Mouse (Mus musculus): ENCODE data around the gene Mok. TPM values are rescaled to one million over a fixed set of nuclear protein-coding genes. Genes with fewer than 3 reads are reported as not detected.
A peak's percentile ranks its signal among the peaks of the same experiment; 100 is the strongest.

The Mok gene
- total RNA-seq, 2 experiments from 2014 or later = 9.8 to 9.9 TPM

GRCm38 (mm10) chr12:110813132-110813531, 27.6 kb downstream of the Mok start:
- DNase-seq (ENCODE audit: low spot score in 2 of 2) = no peak

- no peak for DNase-seq (ENCODE audit: low spot score in 2 of 2)
Observed at GRCm38 (mm10) chr12:110808848-110809247, 31.9 kb downstream of the Mok start.

- no peak for DNase-seq (ENCODE audit: low spot score in 2 of 2)
Observed at GRCm38 (mm10) chr12:110808430-110808829, 32.3 kb downstream of the Mok start.

DNA sequence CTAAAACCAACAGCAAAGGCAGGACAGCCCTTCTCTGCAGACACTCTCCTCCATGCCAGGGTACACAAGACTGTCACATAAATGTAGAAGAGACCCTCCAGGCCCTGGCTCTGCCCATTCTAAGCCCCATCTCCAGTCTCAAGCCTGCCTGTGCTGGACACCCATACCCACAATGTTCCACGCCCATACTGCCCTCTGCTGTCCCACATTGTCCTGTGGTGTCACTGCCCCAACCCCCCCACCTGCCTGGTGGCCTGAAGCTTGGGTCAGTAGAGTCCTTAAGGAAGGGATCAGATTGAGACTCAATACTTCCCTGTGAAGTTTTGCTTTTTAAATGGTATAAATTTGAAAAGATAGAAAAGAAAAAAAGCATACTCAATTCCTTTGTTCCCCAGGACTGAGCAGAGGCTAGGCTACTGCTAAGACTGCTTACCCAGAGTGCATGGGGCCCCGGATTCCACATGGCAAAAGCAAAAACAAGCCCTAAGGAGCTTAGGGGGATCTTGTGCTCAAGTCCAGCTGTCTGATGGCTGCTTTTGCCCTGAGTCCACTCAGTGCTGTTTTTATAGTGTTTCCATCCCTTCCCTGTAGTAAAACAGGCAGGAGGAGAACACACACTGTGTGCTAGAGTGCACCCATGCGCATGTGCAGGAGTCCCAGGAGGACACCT, 34.3 kb downstream of the Mok start:
- peak in 1 of 2 experiments; percentile 51 for DNase-seq (ENCODE audit: low spot score in 2 of 2)

DNA sequence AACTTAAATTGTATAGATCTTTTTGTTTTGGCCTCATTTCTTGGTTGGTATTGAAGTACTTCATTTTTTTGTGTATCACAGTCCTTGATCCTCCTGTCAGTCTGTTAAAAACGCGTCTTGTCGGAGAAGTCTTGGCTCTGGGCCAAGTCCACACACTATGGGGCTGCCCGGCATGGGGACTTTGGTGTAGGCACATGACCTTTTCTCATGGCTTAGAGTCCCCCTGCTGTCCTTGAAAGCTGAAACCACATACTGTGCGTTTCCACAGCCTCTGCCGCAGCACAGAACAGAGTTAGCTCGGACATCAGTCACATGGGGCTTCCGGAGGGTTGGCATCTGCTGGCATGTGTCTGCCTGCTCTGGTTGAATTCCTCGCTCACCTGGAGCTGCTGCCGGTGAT, 36.5 kb downstream of the Mok start:
- DNase-seq (ENCODE audit: low spot score in 2 of 2) = peak in 1 of 2 experiments; percentile 33

GRCm38 (mm10) chr12:110802674-110803297, 38.0 kb downstream of the Mok start:
- DNase-seq (ENCODE audit: low spot score in 2 of 2) = no peak

- DNase-seq (ENCODE audit: low spot score in 2 of 2) = no peak
Observed at GRCm38 (mm10) chr12:110801876-110802464, 38.8 kb downstream of the Mok start.

GRCm38 (mm10) chr12:110799226-110799625, 41.5 kb downstream of the Mok start:
- DNase-seq (ENCODE audit: low spot score in 2 of 2) = no peak

DNA sequence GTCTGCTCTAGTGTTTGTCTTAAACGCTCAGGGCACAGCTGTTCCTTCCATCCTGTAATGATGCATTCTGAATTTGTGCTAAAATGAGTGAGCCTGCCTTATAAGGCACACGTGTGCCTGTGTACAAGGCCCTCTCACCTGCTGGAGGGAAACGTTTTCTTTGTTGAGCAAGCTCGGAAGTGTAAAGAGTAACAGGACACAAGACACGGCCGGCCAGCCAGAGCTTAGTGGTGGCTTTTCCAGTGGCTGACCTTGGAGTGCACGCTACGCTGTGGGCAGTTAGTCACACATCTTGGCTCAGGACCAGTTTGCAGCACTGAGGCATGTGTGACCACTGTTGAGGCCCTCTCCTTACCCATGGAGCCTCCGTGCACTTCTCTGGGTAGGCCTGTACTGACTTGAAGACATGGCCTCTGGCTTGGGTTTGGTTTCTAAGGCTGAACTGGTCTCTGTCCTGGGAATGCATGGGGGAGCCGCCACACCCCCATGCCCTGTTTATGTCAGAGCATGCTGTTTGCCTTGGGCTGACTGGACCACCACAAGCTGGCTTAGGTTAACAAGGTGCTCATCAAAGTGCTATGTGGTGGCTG, 42.8 kb downstream of the Mok start:
- DNase-seq (ENCODE audit: low spot score in 2 of 2) = no peak

GRCm38 (mm10) chr12:110797202-110797601, 43.5 kb downstream of the Mok start:
- DNase-seq (ENCODE audit: low spot score in 2 of 2) = no peak

- DNase-seq (ENCODE audit: low spot score in 2 of 2) = no peak
Observed at GRCm38 (mm10) chr12:110796748-110797147, 44.0 kb downstream of the Mok start.

DNA sequence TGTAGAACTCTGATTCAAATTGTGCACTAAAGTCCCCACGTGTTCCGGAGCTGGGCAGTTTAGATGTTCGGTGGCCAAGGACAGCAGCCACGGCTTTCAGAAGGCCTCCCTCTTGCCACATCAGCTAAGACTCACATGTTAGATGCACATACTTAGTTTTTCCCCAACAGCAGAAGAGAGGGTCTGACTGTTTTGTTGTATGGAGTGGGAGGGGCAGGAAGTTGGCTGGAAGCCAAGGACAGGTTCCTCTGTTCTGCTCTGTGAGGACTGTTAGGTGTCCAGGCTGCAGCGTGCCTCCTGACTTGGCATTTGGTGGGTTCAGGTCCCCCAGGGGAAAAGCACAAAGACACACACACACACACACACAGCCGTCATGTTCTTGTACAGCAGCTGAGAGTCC, 45.7 kb downstream of the Mok start:
- no peak for DNase-seq (ENCODE audit: low spot score in 2 of 2)

DNA sequence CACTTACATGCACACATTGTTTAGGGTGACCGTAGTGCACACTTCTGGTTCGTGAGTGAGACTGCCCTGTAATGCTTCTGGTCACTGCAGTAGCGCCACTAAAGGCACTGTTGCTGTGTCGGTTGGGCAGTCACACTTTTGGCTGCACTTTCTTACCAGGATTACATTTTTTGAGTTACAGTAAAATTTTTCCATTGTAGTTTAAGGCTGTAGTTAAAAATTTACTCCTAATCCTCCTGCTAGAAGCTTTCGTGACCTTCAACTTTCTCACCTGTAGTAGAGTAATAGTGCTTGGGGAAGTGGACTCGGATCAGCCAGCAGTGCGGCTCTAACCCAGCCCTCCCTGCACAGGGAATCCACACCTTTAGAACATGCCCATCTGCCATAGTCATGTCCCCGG, 49.7 kb downstream of the Mok start:
- no peak for DNase-seq (ENCODE audit: low spot score in 2 of 2)

DNA sequence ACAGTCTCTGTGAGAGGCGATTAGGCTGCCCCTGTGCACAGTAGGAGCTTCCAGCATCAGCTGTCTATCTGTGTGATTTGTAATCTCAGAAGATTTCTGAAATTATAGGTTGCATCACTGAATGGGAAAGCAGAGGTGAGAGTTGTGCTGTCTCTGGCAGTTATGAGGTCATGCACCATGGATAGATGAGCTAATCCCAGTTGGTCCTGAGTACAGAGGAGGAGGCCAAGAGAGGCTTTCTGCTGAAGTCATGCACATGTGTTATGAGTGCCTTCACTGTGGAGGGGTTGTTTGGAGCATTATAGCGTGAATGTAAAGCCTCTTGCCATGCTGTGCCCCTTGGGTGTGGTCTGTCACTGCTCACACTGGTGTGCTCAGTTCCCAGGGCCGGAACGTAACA, 50.2 kb downstream of the Mok start:
- no peak for DNase-seq (ENCODE audit: low spot score in 2 of 2)

GRCm38 (mm10) chr12:110786243-110786642, 54.5 kb downstream of the Mok start:
- DNase-seq (ENCODE audit: low spot score in 2 of 2) = peak in 1 of 2 experiments; percentile 48

- no peak for DNase-seq (ENCODE audit: low spot score in 2 of 2)
Observed at GRCm38 (mm10) chr12:110784211-110784610, 56.5 kb downstream of the Mok start.

GRCm38 (mm10) chr12:110782278-110782677, 58.5 kb downstream of the Mok start:
- no peak for DNase-seq (ENCODE audit: low spot score in 2 of 2)

DNA sequence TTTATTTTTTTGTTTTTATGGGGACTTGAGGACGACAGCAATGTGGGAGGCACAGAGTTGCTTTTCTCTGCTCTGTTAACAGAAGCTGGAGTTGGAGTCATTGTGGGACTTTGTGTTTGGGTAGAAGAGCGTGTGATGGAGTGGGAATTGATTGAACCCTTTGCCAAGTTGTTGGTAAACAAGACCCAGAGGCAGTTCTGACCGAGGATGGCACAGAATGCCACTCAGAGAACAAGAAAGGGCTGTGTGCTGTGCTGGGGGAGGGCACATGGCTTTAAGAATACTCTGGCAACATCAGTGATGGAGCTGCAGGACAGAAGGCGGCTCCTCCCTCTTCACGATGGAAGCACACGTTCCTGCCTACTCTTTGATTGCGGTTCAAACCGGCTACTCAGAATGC, 59.6 kb downstream of the Mok start:
- DNase-seq (ENCODE audit: low spot score in 2 of 2) = peak in 1 of 2 experiments; percentile 37

DNA sequence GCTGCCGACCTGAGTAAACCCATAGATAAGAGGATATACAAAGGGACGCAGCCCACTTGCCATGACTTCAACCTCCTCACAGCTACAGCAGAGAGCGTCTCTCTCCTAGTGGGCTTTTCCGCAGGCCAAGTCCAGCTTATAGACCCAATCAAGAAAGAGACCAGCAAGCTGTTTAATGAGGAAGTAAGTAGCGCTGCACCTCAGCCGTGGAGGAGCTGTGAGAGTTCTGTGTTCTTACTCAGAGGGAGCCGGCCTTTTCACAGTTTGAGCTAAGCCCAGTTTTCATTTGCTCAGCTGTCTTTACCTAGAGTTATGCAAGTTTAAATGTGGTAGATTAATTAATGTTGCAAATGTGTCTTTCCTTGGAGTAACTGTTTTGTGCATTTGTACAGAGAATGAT, 61.4 kb downstream of the Mok start:
- DNase-seq (ENCODE audit: low spot score in 2 of 2) = no peak

- no peak for DNase-seq (ENCODE audit: low spot score in 2 of 2)
Observed at GRCm38 (mm10) chr12:110777853-110778252, 62.9 kb downstream of the Mok start.

GRCm38 (mm10) chr12:110775628-110776426, 64.9 kb downstream of the Mok start:
- no peak for DNase-seq (ENCODE audit: low spot score in 2 of 2)
